Mouse (Mus musculus) forebrain, postnatal 0 days (tissue): ENCODE data around the gene Soat2. TPM values are rescaled to one million over a fixed set of nuclear protein-coding genes. Genes with fewer than 3 reads are reported as not detected.

Experiments used
- ATAC-seq: fragments of 200-750 bp; cut with Nextera tagmentation; 2 replicates; pipeline ENCODE4 v1.8.0; 2017; ENCODE audit warnings: mild to moderate bottlenecking, moderate library complexity
- DNase-seq: peaks from one replicate; pipeline ENCODE4 v3.0.0-alpha.2; 2015
- H3K27ac ChIP-seq: fragments of 300-500 bp; sonication (generic); 2 replicates; pipeline ENCODE4 v1.5.1; 2014; ENCODE audit warnings: low read depth, mild to moderate bottlenecking, antibody characterized with exemption, low read length, moderate library complexity, mixed read lengths
- H3K27me3 ChIP-seq: fragments of 300-500 bp; sonication (generic); 2 replicates; pipeline ENCODE4 v1.6.1; 2014; ENCODE audit warnings: mild to moderate bottlenecking, low read length, mixed read lengths; ENCODE audit not compliant: insufficient read depth
- H3K36me3 ChIP-seq: fragments of 300-500 bp; sonication (generic); 2 replicates; pipeline ENCODE4 v1.6.1; 2014; ENCODE audit warnings: mild to moderate bottlenecking, moderate library complexity; ENCODE audit not compliant: insufficient read depth
- H3K4me1 ChIP-seq: fragments of 300-500 bp; sonication (generic); 2 replicates; pipeline ENCODE4 v1.6.1; 2014; ENCODE audit warnings: antibody characterized with exemption; ENCODE audit not compliant: insufficient read depth
- H3K4me2 ChIP-seq: fragments of 300-500 bp; sonication (generic); 2 replicates; pipeline ENCODE4 v1.6.1; 2014; ENCODE audit warnings: low read depth, mild to moderate bottlenecking, moderate library complexity
- H3K4me3 ChIP-seq: fragments of 300-500 bp; sonication (generic); 2 replicates; pipeline ENCODE4 v1.5.1; 2014; ENCODE audit warnings: low read depth, low read length, mixed read lengths
- H3K9ac ChIP-seq: fragments of 300-500 bp; sonication (generic); 2 replicates; pipeline ENCODE4 v1.6.1; 2014; ENCODE audit warnings: mild to moderate bottlenecking
- H3K9me3 ChIP-seq: fragments of 300-500 bp; sonication (generic); 2 replicates; pipeline ENCODE4 v1.6.1; 2016; ENCODE audit warnings: low read length
- CTCF ChIP-seq: sonication (generic); IDR thresholded peaks from 2 replicates; pipeline ENCODE4 v1.5.1; 2016; ENCODE audit warnings: antibody characterized with exemption, control low read depth, low read depth
- WGBS: fragments of 180-500 bp; shearing (Covaris S2); extraction: QIAGEN DNeasy Blood & Tissue Kit; methylation state at CpG from one replicate; pipeline ENCODE4 v1.1.7; 2014; 5-methylcytosine and 5-hydroxymethylcytosine counted together
- polyA plus RNA-seq: library from polyadenylated mRNA; unstranded; fragments of >200 nt; fragmentation: Nextera tagmentation; extraction: Ambion mirVana; gene quantifications from 2 replicates; pipeline ENCODE4 v1.2.1, GENCODE M21; 2015
- total RNA-seq: library from RNA; depleted of rRNA; stranded (reverse); fragments of >200 nt; gene quantifications from 2 replicates; pipeline ENCODE4 v1.2.3, GENCODE M21; 2014

The Soat2 gene
- total and polyA plus RNA-seq, 2 experiments from 2014 or later = 0.10 to 0.12 TPM

- WGBS = 87% methylated on average over 4 of the region's 4 CpGs
These were observed 44.1 kb downstream of the Soat2 start for GRCm38 (mm10) chr15:102194439-102194838.

GRCm38 (mm10) chr15:102195373-102195772, 45.0 kb downstream of the Soat2 start:
- H3K27ac ChIP-seq = no peak overlapping the region
- no peak for TF ChIP-seq CTCF
- H3K4me2 ChIP-seq = no peak overlapping the region
- no peaks in the 10 kb centered on the region for H3K27me3 ChIP-seq
- H3K4me3 ChIP-seq = no peak overlapping the region
- WGBS = 88% methylated on average over 4 of the region's 4 CpGs
- H3K4me1 ChIP-seq = no peaks in the 10 kb centered on the region
- no peak for DNase-seq
- H3K9me3 ChIP-seq = no peaks in the 10 kb centered on the region
- no peaks in the 10 kb centered on the region; the same call in 1 of the 2 replicates for H3K36me3 ChIP-seq
- H3K9ac ChIP-seq = no peak overlapping the region
- no peak for ATAC-seq

More at GRCm38 (mm10) chr15:102194439-102194838, 44.1 kb downstream of the Soat2 start:
- H3K36me3 ChIP-seq = no peaks in the 10 kb centered on the region; the same call in 1 of the 2 replicates
- no peak overlapping the region for H3K27ac ChIP-seq
- no peak overlapping the region for H3K4me3 ChIP-seq
- H3K27me3 ChIP-seq = no peaks in the 10 kb centered on the region
- no peaks in the 10 kb centered on the region for H3K9me3 ChIP-seq
- no peak overlapping the region for H3K4me2 ChIP-seq
- H3K9ac ChIP-seq = no peak overlapping the region
- H3K4me1 ChIP-seq = no peaks in the 10 kb centered on the region
- ATAC-seq = no peak
- no peak for DNase-seq
- no peak for TF ChIP-seq CTCF

GRCm38 (mm10) chr15:102198841-102199240, 48.5 kb downstream of the Soat2 start:
- no peak overlapping the region for H3K9ac ChIP-seq
- no peak for ATAC-seq
- H3K4me2 ChIP-seq = no peak overlapping the region
- TF ChIP-seq CTCF = no peak
- no peaks in the 10 kb centered on the region for H3K36me3 ChIP-seq
- no peak overlapping the region for H3K4me3 ChIP-seq
- H3K4me1 ChIP-seq = no peaks in the 10 kb centered on the region
- no peak overlapping the region for H3K27ac ChIP-seq
- H3K9me3 ChIP-seq = no peaks in the 10 kb centered on the region
- DNase-seq = no peak
- WGBS = 83% methylated on average over 4 of the region's 4 CpGs
- no peaks in the 10 kb centered on the region for H3K27me3 ChIP-seq

- Histone ChIP-seq H3K9ac (peak within 1 kb of the TSS; percentile 92), H3K4me1 (peaks cover 13% of the 10 kb centered on the region), H3K4me2 (peak within 1 kb of the TSS; percentile 68), H3K27ac (peak within 1 kb of the TSS; percentile 99), H3K27me3 (no peaks in the 10 kb centered on the region), H3K36me3 (peaks cover 12% of the 10 kb centered on the region), H3K9me3 (no peaks in the 10 kb centered on the region), H3K4me3 (peak within 1 kb of the TSS; percentile 93)
- peak; percentile 97 for DNase-seq
- 2% methylated on average over 58 of the region's 68 CpGs for WGBS
- TF ChIP-seq CTCF = no peak
- ATAC-seq = peak; percentile 97
These were observed 52.9 kb downstream of the Soat2 start, which contains the start of gene Zfp740 for GRCm38 (mm10) chr15:102202971-102203834. Zfp740 (plus strand) TSS chr15:102203249.

- H3K4me2 ChIP-seq = peak overlapping the region; percentile 68
- no peaks in the 10 kb centered on the region for H3K9me3 ChIP-seq
- 2% methylated on average over 35 of the region's 72 CpGs for WGBS
- no peaks in the 10 kb centered on the region for H3K27me3 ChIP-seq
- peak overlapping the region; percentile 92 for H3K9ac ChIP-seq
- no peak for TF ChIP-seq CTCF
- peaks cover 13% of the 10 kb centered on the region for H3K4me1 ChIP-seq
- ATAC-seq = peak; percentile 49
- H3K27ac ChIP-seq = peak overlapping the region; percentile 99
- peaks cover 19% of the 10 kb centered on the region for H3K36me3 ChIP-seq
- H3K4me3 ChIP-seq = peak overlapping the region; percentile 93
- DNase-seq = peak; percentile 85
These were observed 53.6 kb downstream of the Soat2 start for GRCm38 (mm10) chr15:102203835-102204381.

GRCm38 (mm10) chr15:102204674-102205505, 54.6 kb downstream of the Soat2 start, which contains the start of gene Csad:
Csad (minus strand) TSS chr15:102204724.
- no peak for TF ChIP-seq CTCF
- peaks cover 29% of the 10 kb centered on the region for H3K36me3 ChIP-seq
- H3K4me2 ChIP-seq = peak within 1 kb of the TSS; percentile 68
- peak within 1 kb of the TSS; percentile 92 for H3K9ac ChIP-seq
- H3K27ac ChIP-seq = peak within 1 kb of the TSS; percentile 99
- no peaks in the 10 kb centered on the region for H3K9me3 ChIP-seq
- ATAC-seq = no peak
- H3K27me3 ChIP-seq = no peaks in the 10 kb centered on the region
- peaks cover 13% of the 10 kb centered on the region for H3K4me1 ChIP-seq
- 36% methylated on average over 19 of the region's 19 CpGs for WGBS
- H3K4me3 ChIP-seq = peak within 1 kb of the TSS; percentile 93
- DNase-seq = no peak
